Mouse (Mus musculus) spleen, embryonic (tissue): Measurements from ENCODE around the gene Hcrt.
"Not testable (repeated sequence)": the region's sequence is repeated elsewhere in the genome, so short reads cannot be mapped to it uniquely, and the experiment has no call there.

ENCODE experiments used
- CTCF ChIA-PET: fragments of 350-600 bp; sonication (Branson Sonifier 250); formaldehyde crosslinking; loops from one replicate; lab custom pipeline; 2022; lab: Charles Lee

Hcrt gene

GRCm38 (mm10) chr11:100762831-100763230 is at the start of gene Hcrt:
Hcrt (minus strand) TSS chr11:100762931.
- CTCF ChIA-PET = no interaction called here

GRCm38 (mm10) chr11:100811132-100811531 is 48.4 kb upstream of the Hcrt start:
- CTCF ChIA-PET = no interaction called here

- CTCF ChIA-PET = interaction anchor here (0.9 kb wide), 1 partner anchor 50 kb away, joined by 5 read pairs; no protein-coding TSS in a partner anchor
Measured at GRCm38 (mm10) chr11:100810516-100810915, 47.8 kb upstream of the Hcrt start.

GRCm38 (mm10) chr11:100806380-100807305 is 43.9 kb upstream of the Hcrt start:
- CTCF ChIA-PET = interaction anchor here (0.6 to 1.2 kb wide), 5 partner anchors 92 to 469 kb away, joined by 3 to 29 read pairs (median 4); no protein-coding TSS in a partner anchor

- CTCF ChIA-PET = no interaction called here
Measured at GRCm38 (mm10) chr11:100805535-100805934, 42.8 kb upstream of the Hcrt start.

- CTCF ChIA-PET = no interaction called here
Measured at GRCm38 (mm10) chr11:100804409-100804808, 41.7 kb upstream of the Hcrt start.

GRCm38 (mm10) chr11:100799426-100799825 is 36.7 kb upstream of the Hcrt start:
- CTCF ChIA-PET = no interaction called here

GRCm38 (mm10) chr11:100796585-100796984 is 33.9 kb upstream of the Hcrt start:
- CTCF ChIA-PET = no interaction called here

- CTCF ChIA-PET = no interaction called here
Measured at GRCm38 (mm10) chr11:100795386-100795785, 32.7 kb upstream of the Hcrt start.

GRCm38 (mm10) chr11:100791457-100792049 is 28.8 kb upstream of the Hcrt start:
- CTCF ChIA-PET = interaction anchor here (0.7 kb wide), 1 partner anchor 30 kb away, joined by 4 read pairs; no protein-coding TSS in a partner anchor

GRCm38 (mm10) chr11:100790644-100791043 is 27.9 kb upstream of the Hcrt start:
- CTCF ChIA-PET = not testable (repeated sequence)

- CTCF ChIA-PET = interaction anchor here (0.5 to 0.6 kb wide), 3 partner anchors 78 to 1107 kb away, joined by 4 to 6 read pairs (median 6); partner anchors contain the start of gene Kat2a
Measured at GRCm38 (mm10) chr11:100789702-100790101, 27.0 kb upstream of the Hcrt start.

GRCm38 (mm10) chr11:100785774-100786173 is 23.0 kb upstream of the Hcrt start:
- CTCF ChIA-PET = no interaction called here

GRCm38 (mm10) chr11:100784286-100784685 is 21.6 kb upstream of the Hcrt start:
- CTCF ChIA-PET = no interaction called here

- CTCF ChIA-PET = no interaction called here
Measured at GRCm38 (mm10) chr11:100782568-100782967, 19.8 kb upstream of the Hcrt start.

- CTCF ChIA-PET = no interaction called here
Measured at GRCm38 (mm10) chr11:100781763-100782475, 19.2 kb upstream of the Hcrt start.

- CTCF ChIA-PET = interaction anchor here (0.5 kb wide), 1 partner anchor 9 kb away, joined by 3 read pairs; no protein-coding TSS in a partner anchor
Measured at GRCm38 (mm10) chr11:100780247-100780646, 17.5 kb upstream of the Hcrt start.

- CTCF ChIA-PET = no interaction called here
Measured at GRCm38 (mm10) chr11:100778069-100778468, 15.3 kb upstream of the Hcrt start.

- CTCF ChIA-PET = interaction anchor here (1.1 to 1.7 kb wide), 2 partner anchors 15 to 38 kb away, joined by 3 to 4 read pairs; no protein-coding TSS in a partner anchor
Measured at GRCm38 (mm10) chr11:100775921-100776320, 13.2 kb upstream of the Hcrt start.

GRCm38 (mm10) chr11:100774261-100774660 is 11.5 kb upstream of the Hcrt start:
- CTCF ChIA-PET = no interaction called here

- CTCF ChIA-PET = interaction anchor here (0.7 kb wide), 1 partner anchor 10 kb away, joined by 3 read pairs; no protein-coding TSS in a partner anchor
Measured at GRCm38 (mm10) chr11:100770646-100771408, 8.1 kb upstream of the Hcrt start, which contains the start of gene Ghdc. Ghdc (minus strand) TSS chr11:100770957.
